Mouse (Mus musculus): Measurements from ENCODE around the gene Cdrt4. TPM values are rescaled to one million over a fixed set of nuclear protein-coding genes. Genes with fewer than 3 reads are reported as not detected.

The Cdrt4 gene
- polyA plus RNA-seq, 1 experiment from 2014 or later = not detected

DNA sequence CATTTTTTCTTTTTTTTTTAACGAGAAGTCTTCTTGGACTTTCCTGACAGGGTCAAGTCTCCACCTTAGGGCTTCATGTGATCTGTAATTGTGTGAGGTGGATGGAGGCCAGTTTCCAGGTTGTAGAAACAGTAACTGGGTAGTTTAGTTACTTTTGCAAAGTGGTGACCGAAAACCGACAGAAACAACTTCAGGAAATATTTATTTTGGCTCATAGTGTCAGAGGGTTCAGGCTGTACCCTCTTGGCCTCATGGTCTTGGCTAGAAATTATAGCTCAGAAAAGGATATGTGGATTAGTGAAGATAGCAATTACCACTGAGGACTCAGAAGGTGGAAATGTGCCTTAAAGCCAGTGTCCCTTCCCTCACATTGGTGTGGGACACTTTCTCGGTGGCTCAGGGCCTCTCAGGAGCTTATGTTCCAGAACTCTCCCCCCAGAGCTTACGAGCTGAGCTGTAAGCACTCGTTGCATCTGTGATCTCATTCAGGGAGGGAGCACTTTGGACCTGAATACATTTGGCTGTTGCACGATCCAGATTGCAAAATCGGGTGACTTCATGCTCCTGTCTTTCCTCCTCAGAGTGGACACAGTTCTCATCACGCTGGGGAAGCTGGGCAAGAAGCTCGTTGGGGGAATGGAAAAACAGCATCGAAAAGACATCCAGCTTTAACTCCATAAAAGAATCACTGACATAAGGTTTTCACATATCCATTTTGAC is 16.0 kb upstream of the Cdrt4 start:
- H3K4me3 ChIP-seq (replicated peaks; ENCODE audit: low read depth, low read length) = no peak overlapping the region
- no peaks in the 10 kb centered on the region for H3K36me3 ChIP-seq (ENCODE audit: control insufficient read depth, insufficient read depth, low read length)
- no peak for DNase-seq
- H3K9ac ChIP-seq (replicated peaks; ENCODE audit: low read length) = no peak overlapping the region
- no peak overlapping the region for H3K4me2 ChIP-seq (ENCODE audit: low read length)
- no peak overlapping the region for H3K27ac ChIP-seq (replicated peaks; ENCODE audit: low read depth, low read length)
- WGBS = 89% methylated on average over 11 of the region's 11 CpGs
- no peaks in the 10 kb centered on the region for H3K27me3 ChIP-seq (ENCODE audit: control insufficient read depth, insufficient read depth, low read length)
- no peak for ATAC-seq (ENCODE audit: low FRiP score, low TSS enrichment)
- H3K4me1 ChIP-seq (ENCODE audit: control insufficient read depth, insufficient read depth, low read length) = no peaks in the 10 kb centered on the region
- no peaks in the 10 kb centered on the region for H3K9me3 ChIP-seq (ENCODE audit: control insufficient read depth, low read length)

DNA sequence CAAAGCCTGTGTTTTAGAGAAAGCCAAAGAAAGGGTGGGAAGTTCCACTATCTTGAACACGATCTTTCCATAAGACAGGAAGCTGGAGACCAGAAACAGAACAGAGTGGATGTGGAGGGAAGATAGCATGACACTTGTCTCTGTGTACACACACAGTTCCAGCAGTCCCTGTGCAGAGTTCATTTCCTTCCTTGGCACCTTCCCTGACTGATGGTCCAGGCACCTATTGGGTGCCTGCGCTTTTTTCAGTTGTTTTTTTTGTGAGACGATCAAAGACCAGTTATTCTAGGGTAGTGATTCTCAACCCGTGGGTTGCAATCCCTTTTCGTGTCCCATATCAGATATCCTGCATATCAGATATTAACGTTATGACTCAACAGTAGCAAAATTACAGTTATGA is 13.0 kb upstream of the Cdrt4 start:
- no peak for DNase-seq
- no peaks in the 10 kb centered on the region for H3K36me3 ChIP-seq (ENCODE audit: control insufficient read depth, insufficient read depth, low read length)
- no peak overlapping the region for H3K4me3 ChIP-seq (replicated peaks; ENCODE audit: low read depth, low read length)
- WGBS = 90% methylated on average over 6 of the region's 6 CpGs
- no peak overlapping the region for H3K4me2 ChIP-seq (ENCODE audit: low read length)
- no peak overlapping the region for H3K9ac ChIP-seq (replicated peaks; ENCODE audit: low read length)
- H3K27me3 ChIP-seq (ENCODE audit: control insufficient read depth, insufficient read depth, low read length) = no peaks in the 10 kb centered on the region
- ATAC-seq (ENCODE audit: low FRiP score, low TSS enrichment) = no peak
- no peak overlapping the region for H3K27ac ChIP-seq (replicated peaks; ENCODE audit: low read depth, low read length)
- H3K4me1 ChIP-seq (ENCODE audit: control insufficient read depth, insufficient read depth, low read length) = no peaks in the 10 kb centered on the region
- H3K9me3 ChIP-seq (ENCODE audit: control insufficient read depth, low read length) = no peaks in the 10 kb centered on the region

DNA sequence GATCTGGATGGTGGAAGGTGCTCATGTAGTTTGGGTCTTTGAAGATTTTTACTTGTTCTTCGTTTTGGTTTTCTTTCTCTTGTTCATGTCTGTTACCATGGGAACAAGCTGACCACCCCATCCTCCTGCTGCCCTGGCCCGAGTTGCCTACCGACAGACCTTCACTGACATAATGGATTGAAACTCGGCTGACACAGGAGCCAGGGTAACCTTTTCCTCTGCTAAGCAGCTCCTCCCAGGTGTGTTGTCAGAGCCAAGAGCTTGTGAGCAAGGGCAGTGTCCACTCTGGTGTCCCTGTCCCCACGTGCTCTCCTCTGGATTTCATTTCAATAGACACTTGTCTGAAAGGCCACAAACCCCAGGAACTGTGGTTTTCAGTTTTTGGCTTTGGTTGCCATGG is 12.1 kb upstream of the Cdrt4 start:
- no peak overlapping the region for H3K9ac ChIP-seq (replicated peaks; ENCODE audit: low read length)
- H3K27ac ChIP-seq (replicated peaks; ENCODE audit: low read depth, low read length) = no peak overlapping the region
- H3K36me3 ChIP-seq (ENCODE audit: control insufficient read depth, insufficient read depth, low read length) = no peaks in the 10 kb centered on the region
- H3K4me3 ChIP-seq (replicated peaks; ENCODE audit: low read depth, low read length) = no peak overlapping the region
- H3K4me2 ChIP-seq (ENCODE audit: low read length) = no peak overlapping the region
- no peaks in the 10 kb centered on the region for H3K4me1 ChIP-seq (ENCODE audit: control insufficient read depth, insufficient read depth, low read length)
- 56% methylated on average over 5 of the region's 5 CpGs for WGBS
- no peaks in the 10 kb centered on the region for H3K9me3 ChIP-seq (ENCODE audit: control insufficient read depth, low read length)
- no peaks in the 10 kb centered on the region for H3K27me3 ChIP-seq (ENCODE audit: control insufficient read depth, insufficient read depth, low read length)
- DNase-seq = no peak
- no peak for ATAC-seq (ENCODE audit: low FRiP score, low TSS enrichment)

DNA sequence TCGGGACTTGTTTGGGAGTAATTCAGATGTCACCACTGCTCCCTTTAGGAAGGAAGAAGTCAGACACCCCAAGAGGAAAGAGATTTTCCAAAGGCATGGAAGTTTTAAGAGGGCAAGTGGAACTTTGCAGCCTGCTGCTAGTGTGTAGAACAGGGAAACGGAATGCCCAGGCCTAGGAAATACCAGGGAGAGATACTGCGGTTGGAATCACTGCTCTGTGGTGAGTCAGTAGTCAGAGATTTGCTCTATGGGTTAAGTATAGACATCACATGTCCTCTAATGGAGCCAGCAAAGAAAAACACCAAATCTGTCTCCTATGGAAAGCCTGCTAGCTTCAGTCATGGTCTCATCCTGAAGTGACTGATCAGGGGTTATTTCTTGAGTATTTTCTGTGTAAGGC is 10.8 kb upstream of the Cdrt4 start:
- Histone ChIP-seq H3K4me3 (replicated peaks; ENCODE audit: low read depth, low read length) (no peak overlapping the region), H3K9me3 (ENCODE audit: control insufficient read depth, low read length) (no peaks in the 10 kb centered on the region), H3K4me2 (ENCODE audit: low read length) (no peak overlapping the region), H3K4me1 (ENCODE audit: control insufficient read depth, insufficient read depth, low read length) (no peaks in the 10 kb centered on the region), H3K9ac (replicated peaks; ENCODE audit: low read length) (no peak overlapping the region), H3K36me3 (ENCODE audit: control insufficient read depth, insufficient read depth, low read length) (no peaks in the 10 kb centered on the region), H3K27ac (replicated peaks; ENCODE audit: low read depth, low read length) (no peak overlapping the region), H3K27me3 (ENCODE audit: control insufficient read depth, insufficient read depth, low read length) (no peaks in the 10 kb centered on the region)
- WGBS = 90% methylated on average over 3 of the region's 3 CpGs
- no peak for DNase-seq
- no peak for ATAC-seq (ENCODE audit: low FRiP score, low TSS enrichment)

DNA sequence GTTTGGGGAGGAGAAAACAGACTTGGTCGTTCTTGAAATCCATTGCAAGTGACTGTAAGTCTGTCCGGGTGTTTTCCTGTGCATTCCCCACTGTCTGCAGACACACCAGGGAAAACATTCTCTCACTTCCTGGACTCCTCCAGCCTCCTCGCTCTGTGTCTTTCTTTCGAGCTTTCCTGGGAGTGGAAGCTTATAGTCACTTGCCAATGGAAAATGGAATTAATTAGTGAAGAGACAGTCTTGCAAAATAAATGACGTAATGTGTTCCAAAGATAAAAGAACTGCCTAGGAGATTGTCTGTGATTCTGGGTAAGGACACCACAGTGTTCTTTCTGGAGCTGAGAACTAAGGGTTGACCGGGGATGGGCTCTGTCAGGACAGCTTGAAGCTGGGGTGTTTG is 7.5 kb upstream of the Cdrt4 start:
- no peak overlapping the region for H3K27ac ChIP-seq (replicated peaks; ENCODE audit: low read depth, low read length)

DNA sequence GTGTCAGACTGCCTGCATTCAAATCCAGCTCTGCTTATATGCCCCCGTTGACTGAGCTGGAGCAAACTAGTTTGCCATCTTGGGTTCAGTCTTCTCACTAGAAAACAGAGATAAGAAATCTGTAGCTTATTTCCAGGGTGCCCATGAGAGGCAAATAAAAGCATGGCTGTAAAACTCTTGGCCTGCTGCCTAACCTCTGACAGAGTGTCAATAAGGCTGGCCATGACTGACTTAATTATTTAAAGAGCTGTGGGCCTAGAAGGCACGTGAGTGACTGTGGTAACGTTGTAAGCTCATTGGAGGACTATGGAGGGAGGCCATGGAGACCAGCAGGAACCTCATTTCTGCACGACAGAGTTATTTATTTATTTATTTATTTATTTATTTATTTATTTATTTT is 5.5 kb upstream of the Cdrt4 start:
- no peak overlapping the region for H3K27ac ChIP-seq (replicated peaks; ENCODE audit: low read depth, low read length)
- no peaks in the 10 kb centered on the region for H3K9me3 ChIP-seq (ENCODE audit: control insufficient read depth, low read length)
- peak; percentile 9 for DNase-seq
- 68% methylated on average over 4 of the region's 4 CpGs for WGBS
- ATAC-seq (ENCODE audit: low FRiP score, low TSS enrichment) = no peak
- no peak overlapping the region for H3K4me2 ChIP-seq (ENCODE audit: low read length)
- H3K9ac ChIP-seq (replicated peaks; ENCODE audit: low read length) = no peak overlapping the region
- H3K4me3 ChIP-seq (replicated peaks; ENCODE audit: low read depth, low read length) = no peak overlapping the region
- no peaks in the 10 kb centered on the region for H3K27me3 ChIP-seq (ENCODE audit: control insufficient read depth, insufficient read depth, low read length)
- no peaks in the 10 kb centered on the region for H3K36me3 ChIP-seq (ENCODE audit: control insufficient read depth, insufficient read depth, low read length)
- no peaks in the 10 kb centered on the region for H3K4me1 ChIP-seq (ENCODE audit: control insufficient read depth, insufficient read depth, low read length)

More for the DNA sequence above, 7.5 kb upstream of the Cdrt4 start:
- Histone ChIP-seq H3K4me1 (ENCODE audit: control insufficient read depth, insufficient read depth, low read length) (no peaks in the 10 kb centered on the region), H3K27me3 (ENCODE audit: control insufficient read depth, insufficient read depth, low read length) (no peaks in the 10 kb centered on the region), H3K9ac (replicated peaks; ENCODE audit: low read length) (no peak overlapping the region), H3K36me3 (ENCODE audit: control insufficient read depth, insufficient read depth, low read length) (no peaks in the 10 kb centered on the region), H3K4me3 (replicated peaks; ENCODE audit: low read depth, low read length) (no peak overlapping the region), H3K4me2 (ENCODE audit: low read length) (no peak overlapping the region), H3K9me3 (ENCODE audit: control insufficient read depth, low read length) (no peaks in the 10 kb centered on the region)
- 80% methylated on average over 6 of the region's 6 CpGs for WGBS
- ATAC-seq (ENCODE audit: low FRiP score, low TSS enrichment) (no peak), DNase-seq (no peak)

DNA sequence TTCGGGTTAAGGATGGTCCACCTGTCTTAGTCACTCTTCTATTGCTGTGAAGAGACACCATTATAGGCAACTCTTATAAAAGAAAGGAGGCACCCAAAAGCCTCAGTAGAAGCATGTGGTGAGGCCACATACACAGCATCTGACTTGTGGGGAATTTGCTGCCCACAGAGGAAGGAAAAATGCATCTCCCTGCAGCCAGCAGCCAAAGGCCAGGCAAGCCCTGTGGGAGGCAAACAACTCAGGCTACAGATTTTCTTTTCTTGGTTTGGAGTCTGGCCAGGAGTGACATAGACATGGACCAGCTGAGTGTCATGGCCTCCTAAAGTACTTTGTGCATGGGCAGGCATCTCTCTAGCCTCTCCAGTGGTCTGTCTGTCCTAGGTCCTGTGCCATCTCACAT is 1.4 kb upstream of the Cdrt4 start:
- ATAC-seq (ENCODE audit: low FRiP score, low TSS enrichment) (no peak), DNase-seq (no peak)
- H3K9me3 ChIP-seq (ENCODE audit: control insufficient read depth, low read length) = no peaks in the 10 kb centered on the region
- no peaks in the 10 kb centered on the region for H3K36me3 ChIP-seq (ENCODE audit: control insufficient read depth, insufficient read depth, low read length)
- 91% methylated on average over 1 of the region's 1 CpGs for WGBS
- no peak overlapping the region for H3K4me2 ChIP-seq (ENCODE audit: low read length)
- H3K27me3 ChIP-seq (ENCODE audit: control insufficient read depth, insufficient read depth, low read length) = no peaks in the 10 kb centered on the region
- H3K4me3 ChIP-seq (replicated peaks; ENCODE audit: low read depth, low read length) = no peak overlapping the region
- no peak overlapping the region for H3K9ac ChIP-seq (replicated peaks; ENCODE audit: low read length)
- H3K27ac ChIP-seq (replicated peaks; ENCODE audit: low read depth, low read length) = no peak overlapping the region
- no peaks in the 10 kb centered on the region for H3K4me1 ChIP-seq (ENCODE audit: control insufficient read depth, insufficient read depth, low read length)

DNA sequence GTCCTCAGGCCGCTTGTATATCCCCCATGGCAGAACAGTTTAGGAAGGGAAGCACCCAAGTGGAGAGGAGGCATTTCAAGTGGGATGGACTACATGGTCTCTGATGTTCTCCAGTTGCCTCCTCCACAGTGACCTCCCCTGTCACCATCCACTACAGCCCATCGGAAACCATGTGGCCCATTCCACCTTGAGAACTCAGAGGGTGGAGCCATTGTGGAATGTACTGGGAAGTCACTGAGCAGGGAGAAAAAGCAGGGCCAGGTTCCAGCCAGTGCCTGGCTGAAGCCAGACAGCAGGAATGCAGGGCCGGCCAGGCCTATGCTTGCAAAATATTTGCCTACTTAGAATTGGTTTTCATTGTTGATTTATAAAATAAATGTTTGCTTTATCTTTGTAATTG is 3.8 kb downstream of the Cdrt4 start:
- H3K4me1 ChIP-seq (ENCODE audit: control insufficient read depth, insufficient read depth, low read length) = no peaks in the 10 kb centered on the region
- H3K9me3 ChIP-seq (ENCODE audit: control insufficient read depth, low read length) = no peaks in the 10 kb centered on the region
- H3K9ac ChIP-seq (replicated peaks; ENCODE audit: low read length) = no peak overlapping the region
- WGBS = 100% methylated on average over 2 of the region's 3 CpGs
- no peaks in the 10 kb centered on the region for H3K36me3 ChIP-seq (ENCODE audit: control insufficient read depth, insufficient read depth, low read length)
- no peak overlapping the region for H3K4me2 ChIP-seq (ENCODE audit: low read length)
- H3K27me3 ChIP-seq (ENCODE audit: control insufficient read depth, insufficient read depth, low read length) = no peaks in the 10 kb centered on the region
- H3K4me3 ChIP-seq (replicated peaks; ENCODE audit: low read depth, low read length) = no peak overlapping the region
- ATAC-seq (ENCODE audit: low FRiP score, low TSS enrichment) = no peak
- no peak overlapping the region for H3K27ac ChIP-seq (replicated peaks; ENCODE audit: low read depth, low read length)
- no peak for DNase-seq

DNA sequence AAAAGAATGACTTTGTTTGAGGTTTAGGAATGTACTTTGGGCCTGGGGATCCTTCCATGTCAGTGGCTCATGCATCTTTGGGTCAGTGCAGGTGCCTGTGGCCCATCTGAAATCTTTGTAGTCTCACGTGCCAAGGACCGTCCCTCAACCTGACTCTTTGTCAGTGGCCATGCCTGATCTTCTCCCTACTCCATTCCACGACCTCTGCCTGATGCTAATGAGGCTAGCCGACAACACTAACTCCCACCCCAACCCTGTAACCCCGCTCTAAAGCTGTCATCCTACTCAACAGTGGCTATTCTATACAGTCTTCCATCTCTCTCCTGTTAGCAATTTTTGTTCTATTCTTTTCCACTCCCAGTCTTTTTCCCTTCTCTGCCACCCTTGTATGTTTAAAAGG is 4.2 kb downstream of the Cdrt4 start:
- Histone ChIP-seq H3K9me3 (ENCODE audit: control insufficient read depth, low read length) (no peaks in the 10 kb centered on the region), H3K4me2 (ENCODE audit: low read length) (no peak overlapping the region), H3K4me1 (ENCODE audit: control insufficient read depth, insufficient read depth, low read length) (no peaks in the 10 kb centered on the region), H3K27me3 (ENCODE audit: control insufficient read depth, insufficient read depth, low read length) (no peaks in the 10 kb centered on the region), H3K9ac (replicated peaks; ENCODE audit: low read length) (no peak overlapping the region), H3K36me3 (ENCODE audit: control insufficient read depth, insufficient read depth, low read length) (no peaks in the 10 kb centered on the region), H3K27ac (replicated peaks; ENCODE audit: low read depth, low read length) (no peak overlapping the region), H3K4me3 (replicated peaks; ENCODE audit: low read depth, low read length) (no peak overlapping the region)
- DNase-seq = no peak
- no peak for ATAC-seq (ENCODE audit: low FRiP score, low TSS enrichment)
- WGBS = 81% methylated on average over 5 of the region's 5 CpGs
